Mouse (Mus musculus) gastrocnemius, postnatal 10 days (tissue): ENCODE data around the gene Hcfc1r1. TPM values are rescaled to one million over a fixed set of nuclear protein-coding genes. Genes with fewer than 3 reads are reported as not detected.

Source experiments
- DNase-seq: peaks from one replicate; pipeline ENCODE4 v3.0.0; 2021; ENCODE audit warnings: mixed read lengths
- long read RNA-seq, 2 experiments: library from polyadenylated mRNA; stranded (forward); transcript quantifications; one replicate each; pipeline ENCODE4 v2.0.0; 2021
- total RNA-seq, 2 experiments: library from RNA; stranded (reverse); gene quantifications; 2 replicates each; pipeline ENCODE4 v1.2.3; 2021

Gene Hcfc1r1
- 100 to 1,000 TPM; 273 to 283 TPM for total RNA-seq
- long read RNA-seq, experiment 1, transcript Hcfc1r1-201 (3 exons, 946 nt), result major isoform, 39 of 106 reads
- long read RNA-seq, experiment 1, partial matches to known transcripts, result 46 of 106 reads
- long read RNA-seq, experiment 1, other reads (novel, unspliced or antisense), result 20 of 106 reads
- long read RNA-seq, experiment 2, transcript Hcfc1r1-201 (3 exons, 946 nt), result major isoform, 32 of 83 reads
- long read RNA-seq, experiment 2, partial matches to known transcripts, result 36 of 83 reads
- long read RNA-seq, experiment 2, other reads (novel, unspliced or antisense), result 15 of 83 reads

DNA sequence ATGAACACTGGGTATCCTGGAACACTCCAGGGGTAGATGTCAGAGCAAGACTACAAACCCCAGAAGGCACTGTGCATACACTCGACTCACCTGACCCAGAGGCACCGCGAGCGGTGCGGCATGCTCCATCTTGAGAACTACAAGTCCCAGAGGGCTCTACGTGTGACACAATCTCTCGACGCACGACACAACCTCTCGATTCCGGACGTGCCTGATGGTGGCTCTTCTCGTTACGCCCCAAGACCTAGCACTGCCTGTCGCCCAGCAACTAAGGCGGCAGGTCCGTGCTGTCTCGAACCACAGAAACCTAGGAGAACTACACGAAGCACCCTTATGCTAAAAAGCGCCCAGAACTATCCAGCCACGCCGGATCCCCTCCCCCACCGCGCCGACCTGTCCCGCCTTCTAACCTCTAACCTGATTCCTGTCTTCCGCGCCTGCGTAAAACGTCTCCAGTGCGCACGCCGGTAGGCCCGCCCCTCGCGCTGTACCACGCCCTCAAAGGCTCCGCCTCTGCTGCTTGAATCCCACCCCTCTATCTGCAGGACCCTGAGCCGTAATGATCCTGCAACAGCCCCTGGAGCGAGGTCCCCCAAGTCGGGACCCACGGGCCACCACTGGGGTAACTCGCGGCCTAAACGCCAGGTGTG is at the start of gene Hcfc1r1, which contains the start of gene Thoc6:
Gene Hcfc1r1, plus strand, starts transcription at position 173 of the 650 bp plus-strand sequence.
Gene Thoc6, minus strand, starts transcription at position 459 of the 650 bp plus-strand sequence.
- peak; percentile 84 for DNase-seq

DNA sequence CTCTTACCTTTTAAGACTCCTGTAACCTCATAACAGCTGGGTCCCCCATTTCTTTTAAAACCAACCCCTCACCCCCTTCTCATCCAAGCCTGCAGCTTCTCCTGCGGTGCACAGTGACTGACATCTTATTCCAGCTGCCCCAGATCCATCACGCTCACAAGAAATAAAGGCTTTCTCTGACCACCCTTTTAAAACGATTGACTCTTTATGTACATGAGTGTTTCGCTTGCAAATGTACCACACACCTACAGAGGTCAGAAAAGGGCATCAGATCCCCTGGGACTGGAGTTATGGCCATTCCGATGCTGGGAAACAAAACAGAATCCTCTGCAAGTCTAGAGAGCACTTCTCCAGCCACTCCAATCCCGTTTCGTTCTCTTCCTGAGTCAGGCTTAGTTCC is 45.6 kb upstream of the Hcfc1r1 start:
- DNase-seq, result no peak

DNA sequence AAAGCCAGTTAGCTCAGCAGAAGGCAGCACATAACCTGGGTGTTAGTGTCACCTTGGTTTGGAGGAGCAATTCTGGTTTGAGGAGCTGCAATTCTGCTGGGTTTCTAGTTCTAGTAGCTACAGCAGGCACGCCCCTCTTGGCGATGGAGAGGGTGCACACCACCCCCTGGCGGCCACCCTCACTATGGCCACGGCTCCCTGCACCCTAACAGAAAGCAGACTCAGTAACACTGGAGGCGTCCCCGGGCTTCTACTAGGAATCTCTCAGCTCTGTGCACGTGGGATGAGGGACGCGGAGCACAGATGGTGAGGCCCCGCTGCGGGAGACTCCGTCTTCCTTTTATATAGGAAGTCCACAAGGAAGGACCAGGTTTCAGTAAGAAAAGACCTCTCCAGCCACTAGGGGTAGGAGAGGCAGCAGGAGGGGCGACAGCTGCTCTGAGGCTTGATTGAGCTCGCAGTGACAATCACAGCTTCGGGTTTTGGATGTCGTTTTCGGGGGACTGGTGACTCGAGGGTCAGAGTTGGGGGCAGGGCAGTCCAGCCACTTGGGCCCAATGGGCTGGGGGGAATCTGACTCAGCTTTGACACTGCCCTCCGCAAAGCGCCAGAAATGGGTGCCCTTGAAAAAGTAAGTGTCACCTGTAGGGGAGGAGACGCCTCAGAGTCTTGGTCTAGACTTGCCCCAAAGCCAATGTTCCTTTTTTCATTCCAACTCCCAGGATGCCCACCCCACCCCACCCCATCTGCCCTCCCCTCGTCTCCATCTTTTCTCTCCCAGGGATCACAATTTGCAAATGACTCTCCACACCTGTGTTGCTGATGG is 43.0 kb upstream of the Hcfc1r1 start:
- DNase-seq, result peak; percentile 86

DNA sequence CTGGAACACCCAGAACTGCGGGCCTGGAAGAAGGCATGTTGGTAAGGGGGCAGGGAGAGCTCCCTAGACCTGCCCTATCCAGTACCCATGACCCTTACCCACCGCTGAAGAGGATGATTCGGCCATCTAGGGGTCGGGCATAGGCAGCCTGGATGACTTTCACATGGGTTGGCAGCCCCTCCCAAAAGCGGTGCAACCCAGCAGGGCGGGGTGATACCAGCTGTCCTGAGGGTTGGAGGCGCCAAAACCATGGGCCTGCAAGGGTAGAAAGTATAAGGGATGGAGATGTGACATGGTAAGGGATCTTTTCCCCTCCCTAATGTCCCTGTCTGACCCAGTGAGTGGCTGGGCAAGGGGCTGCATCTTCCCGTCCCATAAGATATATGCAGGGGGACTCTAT is 42.2 kb upstream of the Hcfc1r1 start:
- no peak for DNase-seq

DNA sequence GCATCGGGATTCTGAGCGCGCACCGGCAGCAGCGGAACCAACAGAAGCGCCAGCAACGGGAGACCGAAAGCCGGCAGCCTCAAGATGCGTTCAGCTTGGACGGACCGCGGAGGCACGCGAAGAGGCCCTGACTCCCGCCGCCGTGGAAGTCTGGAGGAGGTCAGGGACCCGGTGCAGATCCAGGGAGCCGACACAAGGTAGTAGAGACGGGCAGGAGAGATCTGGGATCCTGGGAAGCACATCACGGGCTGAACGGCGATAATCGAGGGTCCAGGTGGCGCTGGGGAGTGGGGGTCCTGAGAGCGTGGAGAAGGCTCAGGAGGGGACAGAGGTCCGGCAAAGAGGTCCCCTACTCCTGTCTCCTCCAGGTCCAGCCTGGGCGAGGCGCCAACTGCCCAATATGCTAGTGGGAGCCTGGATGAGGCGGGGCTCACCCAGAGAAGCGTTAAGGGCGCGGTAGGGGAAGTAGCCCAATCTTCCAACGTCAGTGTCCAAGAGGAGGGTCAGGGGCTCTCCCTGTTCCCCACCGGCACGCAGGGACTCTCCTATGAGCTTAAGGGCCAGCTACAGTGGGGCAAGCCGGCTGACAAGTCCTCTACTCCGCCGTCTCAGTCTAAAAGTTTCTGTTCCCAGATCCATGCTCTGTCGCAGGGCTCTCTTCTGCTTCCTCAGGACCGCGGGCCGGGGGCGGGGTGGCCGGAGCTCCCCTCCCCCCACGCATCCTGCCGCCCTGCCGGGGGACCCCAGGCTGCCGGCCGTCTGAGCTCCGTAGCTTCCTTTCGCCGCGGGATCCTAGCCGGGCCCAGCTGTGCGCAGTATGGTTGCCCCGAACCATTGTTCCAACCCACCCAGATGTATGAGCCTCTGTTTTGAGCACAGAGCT is 28.5 kb upstream of the Hcfc1r1 start, which contains the start of gene Mmp25:
Gene Mmp25, minus strand, starts transcription at position 665 of the 883 bp plus-strand sequence.
- DNase-seq, result peak; percentile 40

DNA sequence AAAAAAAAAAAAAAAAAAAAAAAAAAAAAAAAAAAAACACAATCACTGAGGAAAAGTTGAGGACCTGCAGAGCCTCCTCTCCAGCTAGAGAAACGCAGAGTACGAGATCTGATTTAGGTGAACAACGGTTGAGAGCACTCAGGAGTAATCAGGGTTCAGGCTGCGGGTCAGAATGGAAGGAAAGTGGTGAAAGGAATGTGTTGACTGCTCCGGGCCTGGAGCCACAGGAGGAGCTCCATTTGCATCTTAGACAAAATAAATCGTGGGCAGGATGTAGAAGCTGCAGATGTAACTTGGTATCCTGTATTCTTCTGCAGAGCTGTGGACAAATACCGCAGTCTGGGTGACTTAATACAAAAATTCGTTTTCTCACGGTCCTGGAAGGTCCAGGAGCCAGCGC is 27.5 kb upstream of the Hcfc1r1 start:
- no peak for DNase-seq

DNA sequence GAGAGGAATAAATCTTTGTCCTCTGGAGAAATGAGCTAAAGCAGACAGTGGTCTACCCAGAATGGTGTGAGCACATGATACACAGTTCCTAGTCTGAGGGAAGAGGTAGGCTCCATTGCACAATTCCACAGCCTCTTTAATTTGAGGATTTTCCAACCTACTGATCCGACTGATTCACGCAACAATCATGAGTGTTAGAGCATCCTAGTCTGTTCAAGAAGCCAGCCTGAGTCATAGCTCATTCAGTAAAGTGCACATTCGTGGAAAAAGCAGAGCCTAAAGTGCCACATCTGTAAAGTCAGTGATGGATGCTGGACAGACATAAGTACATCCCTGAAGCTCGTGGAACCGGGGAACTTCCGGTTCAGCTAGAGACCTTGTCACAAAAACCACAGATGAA is 22.0 kb upstream of the Hcfc1r1 start:
- DNase-seq, result no peak

DNA sequence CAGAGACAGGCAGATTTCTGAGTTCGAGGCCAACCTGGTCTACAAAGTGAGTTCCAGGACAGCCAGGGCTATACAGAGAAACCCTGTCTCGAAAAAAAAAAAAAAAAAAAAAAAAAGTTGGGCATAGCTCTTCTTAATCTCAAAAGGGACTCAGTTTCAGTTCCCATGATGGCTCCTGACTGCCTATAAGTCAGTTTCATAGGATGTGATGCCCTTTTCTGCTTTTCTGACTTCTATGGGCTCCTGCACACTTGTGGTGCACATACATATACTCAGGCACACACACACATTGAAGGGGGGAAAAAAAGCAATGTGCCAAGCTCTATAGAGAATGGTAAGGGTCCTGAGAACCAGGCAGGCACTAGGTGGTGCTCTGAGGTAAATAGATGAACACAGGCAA is 20.1 kb upstream of the Hcfc1r1 start:
- DNase-seq, result no peak

DNA sequence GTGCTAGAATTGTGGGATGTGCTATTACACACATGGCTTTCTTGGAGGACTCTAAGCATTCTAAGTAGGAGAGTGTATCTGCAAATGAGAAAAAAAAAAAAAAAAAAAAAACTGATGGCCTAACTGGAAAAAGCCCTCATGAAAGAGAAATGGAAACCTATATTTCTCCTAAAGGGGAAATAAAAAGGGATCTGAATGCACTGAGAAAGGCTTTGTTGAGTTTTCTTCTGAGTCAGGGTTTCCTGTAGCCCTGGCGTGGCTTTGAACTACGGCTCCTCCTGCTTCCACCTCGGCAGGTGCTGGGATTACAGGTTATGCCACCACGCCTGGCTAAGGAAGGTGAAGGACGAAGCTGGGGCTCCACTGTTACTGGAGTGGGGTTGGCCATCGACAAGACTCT is 19.4 kb upstream of the Hcfc1r1 start:
- DNase-seq, result no peak

DNA sequence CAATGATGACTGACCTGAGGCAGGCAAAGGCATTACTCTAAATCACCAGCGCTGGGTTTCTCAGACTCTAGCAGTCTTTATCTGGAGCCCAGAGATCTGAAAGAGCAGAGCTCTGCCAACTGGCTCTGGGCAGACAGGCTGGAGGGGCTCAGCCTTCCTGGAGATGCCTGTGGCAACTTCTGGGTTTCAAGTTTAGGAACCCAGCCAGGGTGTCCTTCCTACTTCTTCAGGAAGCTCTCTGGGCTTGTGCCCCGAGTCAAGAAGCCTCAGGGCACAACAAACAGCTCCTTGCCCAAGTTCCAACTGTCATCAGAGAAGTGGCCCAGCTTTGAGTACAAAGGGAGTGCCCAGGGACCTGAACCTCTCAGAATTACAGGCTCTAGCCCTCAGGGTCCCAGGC is 19.0 kb upstream of the Hcfc1r1 start:
- no peak for DNase-seq

DNA sequence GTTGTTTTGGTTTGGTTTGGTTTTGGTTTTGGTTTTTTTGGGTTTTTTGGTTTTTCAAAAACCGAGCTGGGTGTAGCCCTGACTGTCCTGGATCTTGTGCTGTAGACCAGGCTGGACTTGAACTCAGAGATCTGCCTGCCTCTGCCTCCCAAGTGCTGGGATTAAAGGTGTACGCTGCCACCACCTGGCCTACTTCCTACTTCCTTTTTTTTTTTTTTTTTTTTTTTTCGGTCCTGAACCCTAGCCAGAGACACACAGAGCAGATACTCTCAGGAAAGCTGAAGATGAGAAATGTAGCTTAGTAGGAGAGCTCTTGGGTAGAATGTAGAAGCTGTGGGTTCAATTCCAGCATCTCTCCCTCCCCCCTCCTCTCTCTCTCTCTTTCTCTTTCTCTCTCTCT is 14.9 kb upstream of the Hcfc1r1 start:
- DNase-seq, result no peak

DNA sequence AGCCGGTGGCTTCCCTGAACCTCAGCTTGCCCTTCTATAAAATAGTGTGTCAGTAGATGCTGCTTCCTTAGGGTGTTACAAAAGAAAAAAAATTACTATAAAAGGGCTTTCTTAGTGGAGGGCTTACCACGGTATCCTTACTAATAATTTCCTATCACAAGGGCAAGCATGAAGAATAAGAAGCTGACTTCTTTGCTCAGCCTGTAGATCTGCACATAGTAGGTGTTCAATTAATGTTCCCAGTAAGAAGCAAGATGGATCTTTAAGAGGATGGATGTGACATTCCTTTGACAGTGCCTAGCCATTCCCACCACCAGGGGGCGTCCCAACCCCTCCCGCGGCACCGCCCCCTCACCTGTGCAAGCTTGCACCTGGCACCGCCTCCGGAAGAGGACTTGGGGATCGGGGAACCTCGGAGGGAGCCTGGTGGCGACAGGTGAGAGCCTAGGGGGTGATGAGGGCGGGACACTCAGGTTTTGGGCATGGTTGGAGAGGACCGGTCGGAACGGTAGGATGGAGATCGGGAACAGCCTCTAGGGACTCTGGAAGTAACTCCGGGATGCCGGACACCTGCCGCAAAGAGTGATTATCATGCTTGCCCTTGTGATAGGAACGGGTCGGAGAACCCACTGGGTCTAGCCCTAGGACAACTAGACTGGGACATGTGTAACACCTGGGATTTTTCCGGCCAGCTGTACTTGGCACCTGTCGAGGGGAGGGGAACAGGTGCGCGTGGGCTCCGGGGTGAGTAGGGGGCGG is 13.1 kb upstream of the Hcfc1r1 start, which contains the start of gene Bicdl2:
Gene Bicdl2, plus strand, starts transcription at position 390 of the 759 bp plus-strand sequence.
- no peak for DNase-seq

DNA sequence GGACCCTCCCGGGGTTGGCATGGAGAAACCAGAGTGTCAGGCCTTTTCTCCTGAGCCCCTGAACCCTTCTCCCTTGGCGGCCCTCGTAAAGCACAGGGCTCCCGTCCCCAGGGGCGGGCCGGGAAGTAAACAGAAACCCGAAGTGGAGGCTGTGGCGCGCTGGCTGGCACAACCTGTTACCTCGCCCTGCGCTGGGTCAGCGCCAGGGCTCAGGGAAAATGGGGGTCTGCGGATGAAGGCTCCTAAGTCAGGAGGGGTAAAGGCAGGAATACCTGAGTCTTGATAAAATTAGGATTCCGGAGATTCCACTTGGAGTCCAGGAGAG is 12.6 kb upstream of the Hcfc1r1 start:
- no peak for DNase-seq

DNA sequence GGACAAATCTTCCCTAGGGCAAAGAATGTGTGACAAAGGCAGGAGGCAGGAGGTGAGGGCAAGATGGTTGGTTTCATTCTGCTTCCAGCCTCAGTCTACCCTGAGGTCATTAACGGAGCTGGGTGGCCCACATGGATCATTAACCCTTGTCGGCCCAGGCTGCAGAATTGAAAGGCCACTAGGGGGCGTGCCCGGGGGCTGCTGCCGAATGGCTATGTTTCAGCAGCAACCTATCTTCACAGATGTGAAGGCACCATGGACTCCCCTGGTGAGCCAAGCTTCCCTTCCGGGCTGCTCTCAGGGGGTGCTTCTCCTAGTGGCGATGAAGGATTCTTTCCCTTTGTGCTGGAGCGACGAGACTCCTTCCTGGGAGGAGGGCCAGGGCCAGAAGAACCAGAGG is 11.9 kb upstream of the Hcfc1r1 start:
- no peak for DNase-seq

DNA sequence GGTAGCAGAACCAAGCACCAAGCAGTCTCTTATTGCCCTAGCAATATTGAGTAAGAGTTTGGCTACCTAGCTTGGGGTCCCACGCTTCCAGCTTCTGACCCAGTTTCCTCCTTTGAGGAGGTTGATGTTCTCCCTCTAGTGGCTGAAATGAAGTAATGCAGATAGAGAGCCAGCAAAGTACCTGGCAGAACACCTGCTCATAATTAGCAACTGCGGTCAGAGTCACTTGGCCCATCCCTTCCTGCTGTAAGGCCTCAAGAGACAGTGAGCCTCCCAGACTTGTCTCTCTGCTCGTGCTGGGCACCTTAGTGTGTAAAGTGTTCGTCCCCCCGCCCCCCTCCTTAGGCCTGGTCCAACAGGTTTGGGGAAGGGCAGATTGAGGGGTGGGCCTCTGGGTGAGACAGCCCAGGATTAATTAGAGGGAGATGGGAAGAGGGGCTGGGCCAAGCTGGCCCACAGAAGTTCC is 8.8 kb upstream of the Hcfc1r1 start:
- DNase-seq, result no peak

DNA sequence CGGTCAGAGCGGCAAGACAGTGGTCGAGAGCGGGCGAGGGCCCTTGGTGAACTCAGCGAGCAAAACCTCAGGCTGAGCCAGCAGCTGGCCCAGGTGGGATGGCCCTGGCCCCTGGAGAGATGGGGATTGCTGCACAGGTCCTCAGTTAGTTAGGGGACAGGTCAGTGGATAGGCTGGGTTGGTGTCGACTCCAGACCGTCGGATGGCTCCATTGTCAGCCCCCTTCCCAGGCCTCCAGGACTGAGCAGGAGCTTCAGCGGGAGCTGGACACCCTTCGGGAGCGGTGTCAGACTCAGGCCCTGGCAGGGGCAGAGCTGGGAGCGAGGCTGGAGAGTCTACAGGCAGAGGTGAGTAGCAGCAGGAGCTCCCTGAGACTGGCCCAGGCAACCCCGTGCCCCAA is 7.9 kb upstream of the Hcfc1r1 start:
- DNase-seq, result no peak

DNA sequence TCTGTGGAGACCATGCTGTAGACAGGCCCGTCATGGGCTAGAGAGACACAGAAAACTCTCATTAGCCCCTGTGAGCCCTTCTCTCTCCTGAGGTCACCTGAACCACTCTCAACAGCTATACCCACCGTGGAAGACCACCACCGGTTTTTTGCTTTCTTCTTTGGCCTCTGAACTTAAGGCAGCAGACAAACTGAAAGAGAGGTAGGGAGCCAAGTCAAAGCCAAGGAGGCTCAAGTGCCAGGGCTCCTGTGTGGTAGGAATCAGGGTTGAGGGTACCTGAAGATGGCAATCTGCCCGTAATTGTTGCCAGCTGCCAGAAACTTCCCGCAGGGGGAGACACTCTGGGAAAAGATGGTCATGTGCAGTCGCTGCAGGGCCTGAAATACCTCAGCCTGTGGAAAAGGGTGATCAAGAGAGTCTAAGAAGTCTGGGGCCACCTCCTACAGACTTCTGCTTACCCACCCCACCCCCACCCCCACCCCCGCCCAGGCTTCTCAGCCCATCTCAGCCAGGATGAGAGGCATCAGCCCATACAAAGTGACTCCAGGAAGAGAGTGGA is 2.8 kb upstream of the Hcfc1r1 start:
- no peak for DNase-seq

DNA sequence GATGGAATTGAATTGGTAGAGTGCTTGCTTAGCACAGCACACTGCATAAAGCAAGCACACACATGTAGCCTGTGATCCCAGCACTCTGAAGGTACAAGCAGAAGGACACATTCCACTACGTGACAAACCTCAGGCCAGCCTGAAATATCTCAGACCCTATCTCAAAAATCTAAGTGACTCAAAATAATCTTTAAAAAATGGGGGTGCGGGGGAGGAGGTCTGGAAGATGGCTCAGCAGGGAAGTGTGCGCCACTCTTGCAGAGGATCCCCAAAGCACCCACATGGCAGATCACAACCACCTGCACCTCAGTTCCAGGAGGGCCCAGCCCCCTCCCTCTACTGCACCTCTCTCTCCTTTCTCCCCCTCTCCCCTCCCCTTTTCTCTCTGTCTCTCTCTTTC is 1.9 kb upstream of the Hcfc1r1 start:
- DNase-seq, result no peak

DNA sequence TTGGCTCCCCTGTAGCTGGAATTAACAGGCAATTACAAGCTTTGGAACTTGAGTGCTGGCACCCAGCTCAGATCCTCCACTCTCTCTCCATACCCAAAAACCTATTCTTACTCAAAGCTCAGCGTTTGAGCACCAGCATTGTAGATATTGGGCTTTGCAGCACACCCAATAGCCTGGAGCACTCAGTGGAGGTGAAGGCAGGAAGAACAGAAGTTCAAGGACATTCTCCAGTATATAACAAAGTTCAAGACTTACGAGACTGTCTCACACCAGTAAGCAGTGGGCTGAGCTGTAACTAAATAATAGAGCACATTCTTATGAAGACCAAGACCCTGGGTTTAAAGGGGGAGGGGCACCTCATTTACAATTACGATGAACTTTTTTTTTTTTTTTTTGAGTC is 635 bp upstream of the Hcfc1r1 start:
- no peak for DNase-seq

DNA sequence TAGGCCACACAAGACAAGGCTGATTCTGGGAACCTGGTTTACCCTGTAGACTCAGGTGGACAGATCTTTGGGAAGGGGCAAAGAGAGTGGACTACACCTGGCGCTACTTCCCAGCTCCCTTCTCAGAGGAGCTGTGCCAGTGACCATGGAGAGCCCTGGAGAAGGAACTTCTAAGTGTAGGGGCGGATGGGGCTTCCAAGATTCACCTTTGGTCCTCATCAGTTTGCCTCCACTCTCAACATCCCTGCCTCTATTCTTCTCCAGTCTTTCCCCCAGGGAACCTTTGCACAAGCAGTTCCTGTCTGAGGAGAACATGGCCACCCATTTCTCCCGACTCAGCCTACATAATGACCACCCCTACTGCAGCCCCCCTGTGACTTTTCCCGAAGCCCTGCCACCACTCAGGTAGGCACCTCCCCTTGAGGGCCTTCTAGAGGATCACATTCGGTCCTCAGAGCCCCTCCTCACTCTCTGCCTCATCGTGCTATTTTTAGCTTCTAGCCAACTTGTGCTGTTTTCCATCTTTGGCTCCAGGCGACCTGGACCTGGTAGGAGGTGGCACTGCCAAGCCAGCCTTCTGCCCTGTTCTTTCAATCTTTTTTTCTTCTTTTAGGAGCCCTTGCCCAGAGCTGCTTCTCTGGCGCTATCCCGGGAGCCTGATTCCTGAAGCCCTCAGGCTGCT is 1.0 kb downstream of the Hcfc1r1 start:
- no peak for DNase-seq
